Mouse (Mus musculus): ENCODE data around the gene Efcab14. TPM values are rescaled to one million over a fixed set of nuclear protein-coding genes. Genes with fewer than 3 reads are reported as not detected.

Efcab14 gene
- polyA plus RNA-seq (2021): 38.9 TPM

- CTCF ChIA-PET: interaction anchor here (0.9 to 1.9 kb wide), 7 partner anchors 9 to 243 kb away, joined by 3 to 5 read pairs (median 3); partner anchors contain the start of gene Atpaf1
- POLR2A ChIA-PET: interaction anchor here (0.9 kb wide), 1 partner anchor 47 kb away, joined by 3 read pairs; the partner anchor contains the start of gene Atpaf1
- ATAC-seq: peak; percentile 100
- peak; percentile 77 for TF ChIP-seq CTCF (IDR thresholded peaks at IDR 0.05)
- peak; percentile 70 for DNase-seq (ENCODE audit: low read depth, low spot score)
- no peaks in the 10 kb centered on the region for H3K27me3 ChIP-seq
- in situ Hi-C loops (cut with MboI; ENCODE audit: low pct_unique_long_range_greater_than_20kb): no loop called here
Observed at GRCm38 (mm10) chr4:115737551-115738041, at the start of gene Efcab14. TSS of gene Efcab14 (plus strand) at chr4:115737744.

GRCm38 (mm10) chr4:115701468-115701867 is 36.1 kb upstream of the Efcab14 start:
- in situ Hi-C loops (cut with MboI; ENCODE audit: low pct_unique_long_range_greater_than_20kb): loop anchor here (25.0 kb wide), 1 partner anchor 214 kb away; the partner anchor contains the start of gene Cyp4a14
- DNase-seq (ENCODE audit: low read depth, low spot score) (no peak), ATAC-seq (no peak)
- no peaks in the 10 kb centered on the region for H3K27me3 ChIP-seq
- POLR2A ChIA-PET: no interaction called here
- TF ChIP-seq CTCF (IDR thresholded peaks at IDR 0.05): no peak
- CTCF ChIA-PET: no interaction called here

GRCm38 (mm10) chr4:115703927-115704505 is 33.5 kb upstream of the Efcab14 start:
- no peaks in the 10 kb centered on the region for H3K27me3 ChIP-seq
- DNase-seq (ENCODE audit: low read depth, low spot score) (no peak), ATAC-seq (no peak)
- in situ Hi-C loops (cut with MboI; ENCODE audit: low pct_unique_long_range_greater_than_20kb): loop anchor here (25.0 kb wide), 1 partner anchor 217 kb away; the partner anchor contains the start of gene Cyp4a14
- ChIA-PET CTCF (no interaction called here), POLR2A (no interaction called here)
- TF ChIP-seq CTCF (IDR thresholded peaks at IDR 0.05): no peak

- no peaks in the 10 kb centered on the region for H3K27me3 ChIP-seq
- no peak for TF ChIP-seq CTCF (IDR thresholded peaks at IDR 0.05)
- DNase-seq (ENCODE audit: low read depth, low spot score) (no peak), ATAC-seq (no peak)
- ChIA-PET CTCF (no interaction called here), POLR2A (no interaction called here)
- in situ Hi-C loops (cut with MboI; ENCODE audit: low pct_unique_long_range_greater_than_20kb): loop anchor here (25.0 kb wide), 1 partner anchor 222 kb away; the partner anchor contains the start of gene Cyp4a14
Observed at GRCm38 (mm10) chr4:115708974-115709593, 28.5 kb upstream of the Efcab14 start.

- ATAC-seq (no peak), DNase-seq (ENCODE audit: low read depth, low spot score) (peak; percentile 3)
- TF ChIP-seq CTCF (IDR thresholded peaks at IDR 0.05): peak; percentile 43
- no peaks in the 10 kb centered on the region for H3K27me3 ChIP-seq
- ChIA-PET CTCF (interaction anchor here (1.0 kb wide), 1 partner anchor 21 kb away, joined by 5 read pairs; no protein-coding TSS in a partner anchor), POLR2A (no interaction called here)
- in situ Hi-C loops (cut with MboI; ENCODE audit: low pct_unique_long_range_greater_than_20kb): loop anchor here (25.0 kb wide), 1 partner anchor 223 kb away; the partner anchor contains the start of gene Cyp4a14
Observed at GRCm38 (mm10) chr4:115709792-115710418, 27.6 kb upstream of the Efcab14 start.

- ChIA-PET CTCF (interaction anchor here (1.7 kb wide), 1 partner anchor 9 kb away, joined by 4 read pairs; the partner anchor contains the start of gene Efcab14), POLR2A (no interaction called here)
- no peak for DNase-seq (ENCODE audit: low read depth, low spot score)
- in situ Hi-C loops (cut with MboI; ENCODE audit: low pct_unique_long_range_greater_than_20kb): no loop called here
- no peak for TF ChIP-seq CTCF (IDR thresholded peaks at IDR 0.05)
- no peaks in the 10 kb centered on the region for H3K27me3 ChIP-seq
- ATAC-seq: no peak
Observed at GRCm38 (mm10) chr4:115728721-115729120, 8.8 kb upstream of the Efcab14 start.

GRCm38 (mm10) chr4:115731588-115732222 is 5.8 kb upstream of the Efcab14 start:
- CTCF ChIA-PET: interaction anchor here (0.6 to 2.3 kb wide), 6 partner anchors 22 to 249 kb away, joined by 3 to 8 read pairs (median 4); no protein-coding TSS in a partner anchor
- DNase-seq (ENCODE audit: low read depth, low spot score): no peak
- no peaks in the 10 kb centered on the region for H3K27me3 ChIP-seq
- TF ChIP-seq CTCF (IDR thresholded peaks at IDR 0.05): peak; percentile 74
- in situ Hi-C loops (cut with MboI; ENCODE audit: low pct_unique_long_range_greater_than_20kb): loop anchor here (5.0 kb wide), 2 partner anchors 221 to 251 kb away; no protein-coding TSS in a partner anchor
- peak; percentile 35 for ATAC-seq
- POLR2A ChIA-PET: no interaction called here

GRCm38 (mm10) chr4:115732223-115732818 is 5.2 kb upstream of the Efcab14 start:
- DNase-seq (ENCODE audit: low read depth, low spot score): no peak
- in situ Hi-C loops (cut with MboI; ENCODE audit: low pct_unique_long_range_greater_than_20kb): loop anchor here (5.0 kb wide), 2 partner anchors 220 to 250 kb away; no protein-coding TSS in a partner anchor
- TF ChIP-seq CTCF (IDR thresholded peaks at IDR 0.05): no peak
- no peak for ATAC-seq
- CTCF ChIA-PET: interaction anchor here (0.6 to 2.3 kb wide), 7 partner anchors 22 to 248 kb away, joined by 3 to 8 read pairs (median 4); no protein-coding TSS in a partner anchor
- no peaks in the 10 kb centered on the region for H3K27me3 ChIP-seq
- POLR2A ChIA-PET: interaction anchor here (0.6 to 0.9 kb wide), 2 partner anchors 220 to 874 kb away, joined by 3 read pairs; no protein-coding TSS in a partner anchor

GRCm38 (mm10) chr4:115733746-115734145 is 3.8 kb upstream of the Efcab14 start:
- ChIA-PET CTCF (interaction anchor here (1.3 to 2.3 kb wide), 3 partner anchors 106 to 219 kb away, joined by 4 to 8 read pairs (median 4); partner anchors contain the start of gene Mknk1), POLR2A (no interaction called here)
- TF ChIP-seq CTCF (IDR thresholded peaks at IDR 0.05): no peak
- DNase-seq (ENCODE audit: low read depth, low spot score): no peak
- in situ Hi-C loops (cut with MboI; ENCODE audit: low pct_unique_long_range_greater_than_20kb): loop anchor here (5.0 kb wide), 2 partner anchors 219 to 249 kb away; no protein-coding TSS in a partner anchor
- ATAC-seq: no peak
- no peaks in the 10 kb centered on the region for H3K27me3 ChIP-seq

Data from Patski (cell line).